9 mouse cellular contexts compared by ENCODE assay signal in the genomic region with DNA sequence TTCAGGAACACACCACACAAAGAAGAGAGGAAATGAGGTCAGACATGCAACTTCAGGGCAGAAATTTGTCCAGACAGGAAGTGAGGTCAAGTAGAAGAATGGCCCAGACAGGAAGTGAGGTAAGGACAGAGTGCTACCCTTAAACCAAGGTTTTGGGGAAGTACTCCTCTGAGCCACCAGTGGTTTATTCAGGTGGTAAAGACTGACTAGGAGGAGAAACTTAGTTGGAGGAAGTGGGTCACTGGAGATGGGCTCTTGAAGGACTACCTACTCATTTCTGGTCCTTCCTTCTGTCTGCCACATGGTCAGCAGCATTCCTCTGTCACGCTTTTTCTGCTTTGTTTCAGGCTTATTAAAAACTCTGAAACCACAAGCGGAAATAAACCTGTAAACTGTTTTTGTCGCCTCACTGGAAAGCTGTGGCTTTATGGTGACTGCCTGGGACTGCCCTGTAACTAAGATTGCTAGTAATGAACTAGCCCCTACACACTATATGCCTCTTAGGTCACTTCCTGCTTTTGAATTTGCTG. TPM values are rescaled to one million over a fixed set of nuclear protein-coding genes. Genes with fewer than 3 reads are reported as not detected.
DNase-seq lines count a peak whose midpoint lies in the region; ATAC-seq and TF ChIP-seq lines count a peak whose summit lies in the region.
"Had no signal": no experiment of that assay in that cellular context is flagged by ENCODE, and none has a peak within 500 bp of the region (broad histone marks: within the 10 kb centered on the region; RNA-seq: fewer than 3 reads in every experiment).

No protein-coding gene starts in this region.

- peak overlapping the region; percentile 12 for H3K4me2 ChIP-seq in CH12.LX (ENCODE audit: insufficient read depth, low read depth, poor library complexity, severe bottlenecking)
- no peak overlapping the region for H3K4me2 ChIP-seq in heart, postnatal 0 days (ENCODE audit: low read depth, low read length)

- no peak overlapping the region; the same call in 1 of the 2 replicates for H3K9ac ChIP-seq in CH12.LX (ENCODE audit: insufficient read depth, low read depth)
- H3K9ac ChIP-seq in heart, postnatal 0 days (replicated peaks; ENCODE audit: low read depth, low read length): no peak overlapping the region

- TF ChIP-seq CTCF in kidney, adult 2 months (conservative IDR thresholded peaks at IDR 0.05; ENCODE audit: insufficient read depth, insufficient read length, low read depth, low read length): no peak
- no peak for TF ChIP-seq CTCF in CH12.LX (conservative IDR thresholded peaks at IDR 0.05 in 1 of 2, IDR thresholded peaks at IDR 0.05 in 1 of 2; ENCODE audit: low read depth in 2 of 2, low read length in 2 of 2)
- TF ChIP-seq CTCF in heart, postnatal 0 days (IDR thresholded peaks at IDR 0.05; ENCODE audit: low read depth): no peak
- TF ChIP-seq CTCF in cerebellum, adult 2 months (IDR thresholded peaks at IDR 0.05; ENCODE audit: borderline replicate concordance, insufficient read depth, low read depth, low read length): no peak

- TF ChIP-seq RAD21 in CH12.LX (IDR thresholded peaks at IDR 0.05; ENCODE audit: low read depth, low read length): no peak; the same call in none of the 2 replicates

- TF ChIP-seq EP300 in CH12.LX (IDR thresholded peaks at IDR 0.05; ENCODE audit: low read length): peak; percentile 73
- 0 out of 2 replicates have a peak, but pooled peaks have one; percentile 5 for TF ChIP-seq EP300 in heart, postnatal 0 days (IDR thresholded peaks at IDR 0.05; ENCODE audit: low read depth)

- 57% methylated on average over 3 of the region's 3 CpGs for WGBS in kidney, adult 2 months
- WGBS in heart, postnatal 0 days: 59% methylated on average over 3 of the region's 3 CpGs
- 27% methylated on average over 3 of the region's 3 CpGs for WGBS in cerebellum, adult 2 months

- in situ Hi-C loops in CH12.LX (cut with MboI; ENCODE audit: low pct_ligation_motif_present, low pct_unique_long_range_greater_than_20kb, low sequenced_read_pairs): no loop called here

- no peaks in the 10 kb centered on the region for H3K36me3 ChIP-seq in kidney, adult 2 months (ENCODE audit: control insufficient read depth, insufficient read depth, low read length)
- peaks cover 2 to 49% of the 10 kb centered on the region in 2 experiments for H3K36me3 ChIP-seq in CH12.LX (replicated peaks in 1 of 2; ENCODE audit: control insufficient read depth in 1 of 2, insufficient read depth in 1 of 2, low read length in 1 of 2)
- H3K36me3 ChIP-seq in heart, postnatal 0 days (replicated peaks; ENCODE audit: control insufficient read depth, insufficient read depth, low read length): peaks cover 3% of the 10 kb centered on the region

- TF ChIP-seq POLR2A in kidney, adult 2 months (IDR thresholded peaks at IDR 0.05; ENCODE audit: low read depth, low read length): no peak
- peak; percentile 53 for TF ChIP-seq POLR2A in CH12.LX (IDR thresholded peaks at IDR 0.05; ENCODE audit: low read depth, low read length)
- no peak for TF ChIP-seq POLR2A in cerebellum, adult 2 months (IDR thresholded peaks at IDR 0.05; ENCODE audit: borderline replicate concordance, insufficient read depth, low read length)

- H3K9me3 ChIP-seq in CH12.LX (replicated peaks; ENCODE audit: low read length): no peaks in the 10 kb centered on the region
- no peaks in the 10 kb centered on the region for H3K9me3 ChIP-seq in heart, postnatal 0 days (replicated peaks; ENCODE audit: control insufficient read depth, low read length)

- ATAC-seq in heart, postnatal 0 days (ENCODE audit: insufficient read depth, low read depth): no peak
- ATAC-seq in megakaryocyte, adult 5-6 weeks (ENCODE audit: poor library complexity, severe bottlenecking): peak; percentile 92

- dilution Hi-C loops in CH12.LX (cut with MboI; ENCODE audit: extremely low pct_ligation_motif_present, extremely low pct_unique_long_range_greater_than_20kb, low sequenced_read_pairs): no loop called here

- H3K79me2 ChIP-seq in CH12.LX (replicated peaks; ENCODE audit: control insufficient read depth, extremely low read depth, insufficient read depth, poor library complexity, severe bottlenecking): peaks cover 82% of the 10 kb centered on the region

- peaks cover 78% of the 10 kb centered on the region for H3K4me1 ChIP-seq in kidney, adult 2 months (ENCODE audit: control insufficient read depth, insufficient read depth, low read length)
- peaks cover 35 to 99% of the 10 kb centered on the region in 2 experiments for H3K4me1 ChIP-seq in CH12.LX (ENCODE audit: control insufficient read depth in 1 of 2, insufficient read depth in 2 of 2)
- H3K4me1 ChIP-seq in heart, postnatal 0 days (ENCODE audit: control insufficient read depth, insufficient read depth): peaks cover 60% of the 10 kb centered on the region
- H3K4me1 ChIP-seq in cerebellum, adult 2 months (ENCODE audit: control insufficient read depth, insufficient read depth, low read length): peaks cover 73% of the 10 kb centered on the region

- no peak overlapping the region for H3K4me3 ChIP-seq in kidney, adult 2 months (ENCODE audit: insufficient read depth, low read depth, low read length)
- peak overlapping the region in 1 of 3 experiments; percentile 23 for H3K4me3 ChIP-seq in CH12.LX (replicated peaks in 1 of 3; ENCODE audit: low read depth in 2 of 3, low read length in 2 of 3, poor library complexity in 1 of 3)
- no peak overlapping the region for H3K4me3 ChIP-seq in heart, postnatal 0 days (ENCODE audit: low read depth, low read length)
- no peak overlapping the region for H3K4me3 ChIP-seq in cerebellum, adult 2 months (replicated peaks; ENCODE audit: insufficient read depth, low read depth, low read length)
- H3K4me3 ChIP-seq: erythroblast, embryonic 14.5 days had no signal

- H3K27ac ChIP-seq in kidney, adult 2 months (ENCODE audit: insufficient read depth, low read depth, low read length): 0 out of 2 replicates have a peak overlapping the region, but pooled peaks have one; percentile 27
- H3K27ac ChIP-seq in CH12.LX (ENCODE audit: insufficient read depth, low read depth): peak overlapping the region; percentile 73
- peak overlapping the region; percentile 72 for H3K27ac ChIP-seq in heart, postnatal 0 days (ENCODE audit: low read depth)
- no peak overlapping the region for H3K27ac ChIP-seq in cerebellum, adult 2 months (ENCODE audit: insufficient read depth, low read length)

- H3K27me3 ChIP-seq in kidney, adult 2 months (replicated peaks; ENCODE audit: control insufficient read depth, insufficient read depth, low read length): no peaks in the 10 kb centered on the region
- no peaks in the 10 kb centered on the region for H3K27me3 ChIP-seq in CH12.LX (replicated peaks)
- H3K27me3 ChIP-seq in heart, postnatal 0 days (ENCODE audit: control insufficient read depth, insufficient read depth, low read length): no peaks in the 10 kb centered on the region
- H3K27me3 ChIP-seq in cerebellum, adult 2 months (ENCODE audit: control insufficient read depth, insufficient read depth, low read length): no peaks in the 10 kb centered on the region

- DNase-seq in kidney, adult 2 months: peak; percentile 61
- DNase-seq in kidney, adult 18-20 months: no peak
- DNase-seq in CH12.LX (ENCODE audit: extremely low read depth): peak; percentile 97
- peak; percentile 50 for DNase-seq in heart, postnatal 0 days (ENCODE audit: low spot score)
- no peak for DNase-seq in frontal cortex, postnatal 14 days (ENCODE audit: low spot score in 2 of 2)
- DNase-seq in cerebellum, postnatal 10 days: no peak
- no peak for DNase-seq in cerebellum, adult 2 months

TF ChIP-seq in CH12.LX, 34 proteins besides CTCF, POLR2A, EP300 and RAD21 (continues in another document):
- no peak for TF ChIP-seq TBP (conservative IDR thresholded peaks at IDR 0.05; ENCODE audit: low read depth, low read length)
- TF ChIP-seq MYC (IDR thresholded peaks at IDR 0.05; ENCODE audit: low read depth, low read length): peak; percentile 97
- TF ChIP-seq TCF12 (IDR thresholded peaks at IDR 0.05; ENCODE audit: low read depth, low read length): peak; percentile 64
- peak; percentile 78 for TF ChIP-seq JUN (IDR thresholded peaks at IDR 0.05; ENCODE audit: insufficient read depth, low read depth, low read length)
- no peak for TF ChIP-seq KAT2A (IDR thresholded peaks at IDR 0.05; ENCODE audit: insufficient replicate concordance, low read length)
- TF ChIP-seq ETS1 (conservative IDR thresholded peaks at IDR 0.05; ENCODE audit: low read depth, low read length): peak; percentile 85
- 0 out of 2 replicates have a peak, but pooled peaks have one; percentile 43 for TF ChIP-seq CHD1 (IDR thresholded peaks at IDR 0.05; ENCODE audit: low read depth, low read length)
- TF ChIP-seq ELF1 (IDR thresholded peaks at IDR 0.05; ENCODE audit: low read depth, low read length): peak; percentile 75
- 0 out of 2 replicates have a peak, but pooled peaks have one; percentile 55 for TF ChIP-seq IRF4 (IDR thresholded peaks at IDR 0.05; ENCODE audit: low read depth, low read length)
- TF ChIP-seq MAX (IDR thresholded peaks at IDR 0.05; ENCODE audit: low read length): peak; percentile 93
- peak; percentile 55 for TF ChIP-seq MXI1 (IDR thresholded peaks at IDR 0.05; ENCODE audit: low read depth, low read length)
- peak; percentile 77 for TF ChIP-seq HCFC1 (IDR thresholded peaks at IDR 0.05; ENCODE audit: low read depth, low read length)
- TF ChIP-seq USF1 (IDR thresholded peaks at IDR 0.05; ENCODE audit: low read depth, low read length): no peak
- peak; percentile 51; the same call in 1 of the 2 replicates for TF ChIP-seq MAFK (IDR thresholded peaks at IDR 0.05; ENCODE audit: insufficient replicate concordance, low read length)

RNA-seq across cellular contexts. Expression of gene Ski, which starts 21.5 kb away (rescaled TPM):
- 40.4 and 43.9 TPM in 2 replicates for polyA plus RNA-seq in kidney, adult 2 months (2012; rRNA removed)
- 9.9 and 10.1 TPM in 2 replicates for total RNA-seq in CH12.LX (2012; rRNA removed)
- 3.3 and 4.1 TPM in 2 replicates for total RNA-seq in CH12.LX (2014; rRNA removed)
- 14.1 and 17.9 TPM in 2 replicates for polyA plus RNA-seq in CH12.LX (2012; ENCODE audit: insufficient read length, low read depth)
- 53.2 and 60.6 TPM in 2 replicates for total RNA-seq in heart, postnatal 0 days (2014; rRNA removed; ENCODE audit: low replicate concordance)
- polyA plus RNA-seq in heart, postnatal 0 days (2015; fragmentation: Nextera tagmentation; extraction: Ambion mirVana): 7.7 and 9.3 TPM in 2 replicates
- 41.5 and 42.9 TPM in 2 replicates for total RNA-seq in megakaryocyte, adult 5-6 weeks (2015)
- total RNA-seq in megakaryocyte, adult 5-6 weeks (2017): 12.4 and 13.3 TPM in 2 replicates
- 87.2 and 106 TPM in 2 replicates for polyA plus RNA-seq in cerebellum, adult 2 months (2012; rRNA removed)

RNA-seq across cellular contexts. Expression of gene Faap20, which starts 48.7 kb away (rescaled TPM):
- 68.9 and 75.5 TPM in 2 replicates for polyA plus RNA-seq in kidney, adult 2 months (2012; rRNA removed)
- total RNA-seq in CH12.LX (2012; rRNA removed): 42.1 and 45.0 TPM in 2 replicates
- 24.1 and 31.0 TPM in 2 replicates for total RNA-seq in CH12.LX (2014; rRNA removed)
- polyA plus RNA-seq in CH12.LX (2012; ENCODE audit: insufficient read length, low read depth): 35.7 and 36.4 TPM in 2 replicates
- 45.8 and 69.2 TPM in 2 replicates for total RNA-seq in heart, postnatal 0 days (2014; rRNA removed; ENCODE audit: low replicate concordance)
- 48.1 and 51.0 TPM in 2 replicates for polyA plus RNA-seq in heart, postnatal 0 days (2015; fragmentation: Nextera tagmentation; extraction: Ambion mirVana)
- 32.6 and 34.2 TPM in 2 replicates for total RNA-seq in megakaryocyte, adult 5-6 weeks (2015)
- total RNA-seq in megakaryocyte, adult 5-6 weeks (2017): 11.7 and 18.3 TPM in 2 replicates
- polyA plus RNA-seq in cerebellum, adult 2 months (2012; rRNA removed): 94.5 and 109 TPM in 2 replicates

Comparison
In these comparisons a context has a peak if more than half of its experiments do, and no peak if none do; other contexts are left out.
1. DNase-seq: peak in kidney, adult 2 months (single experiment), CH12.LX (single experiment) and heart, postnatal 0 days (single experiment); none in kidney, adult 18-20 months (single experiment), frontal cortex, postnatal 14 days (0 of 2), cerebellum, postnatal 10 days (0 of 2) and cerebellum, adult 2 months (0 of 2).